Mouse (Mus musculus): ENCODE data around the gene Tcf19. TPM values are rescaled to one million over a fixed set of nuclear protein-coding genes. Genes with fewer than 3 reads are reported as not detected.
A peak's percentile ranks its signal among the peaks of the same experiment; 100 is the strongest.

The Tcf19 gene
- 1 to 10 TPM; 4.7 to 6.1 TPM for total RNA-seq (2021)

- peak; percentile 87 to 88 for DNase-seq (ENCODE audit: extremely low spot score in 1 of 2, low spot score in 1 of 2)
Measured at GRCm38 (mm10) chr17:35516652-35517500, at the start of gene Tcf19, which contains the start of gene Cchcr1. Gene Tcf19 (minus strand): TSS chr17:35516824. Gene Cchcr1 (plus strand): TSS chr17:35517100.

- DNase-seq (ENCODE audit: extremely low spot score in 1 of 2, low spot score in 1 of 2), result no peak
Measured at GRCm38 (mm10) chr17:35558216-35558615, 41.6 kb upstream of the Tcf19 start.

DNA sequence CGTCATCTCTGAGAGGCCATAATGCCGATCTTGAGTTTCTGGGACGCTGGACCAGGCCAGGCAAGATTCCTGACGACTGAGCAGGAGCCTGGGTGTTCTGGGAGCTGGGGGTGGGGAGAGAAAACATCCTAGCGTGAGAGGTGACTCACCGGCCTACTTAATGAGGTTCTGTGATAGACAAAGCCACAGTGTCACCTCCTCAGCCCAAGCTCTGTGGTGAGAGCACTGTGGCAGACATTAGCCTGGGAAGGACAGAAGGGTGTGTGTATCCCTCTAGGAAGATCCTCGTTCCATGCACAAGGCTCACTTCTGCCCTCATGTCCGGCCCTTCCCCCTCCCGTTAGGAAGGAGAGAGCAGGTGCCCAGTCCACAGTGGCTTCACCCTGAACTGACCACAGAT lies 40.7 kb upstream of the Tcf19 start:
- no peak for DNase-seq (ENCODE audit: extremely low spot score in 1 of 2, low spot score in 1 of 2)

GRCm38 (mm10) chr17:35556812-35557211 lies 40.2 kb upstream of the Tcf19 start:
- peak in 1 of 2 experiments; percentile 51 for DNase-seq (ENCODE audit: extremely low spot score in 1 of 2, low spot score in 1 of 2)

DNA sequence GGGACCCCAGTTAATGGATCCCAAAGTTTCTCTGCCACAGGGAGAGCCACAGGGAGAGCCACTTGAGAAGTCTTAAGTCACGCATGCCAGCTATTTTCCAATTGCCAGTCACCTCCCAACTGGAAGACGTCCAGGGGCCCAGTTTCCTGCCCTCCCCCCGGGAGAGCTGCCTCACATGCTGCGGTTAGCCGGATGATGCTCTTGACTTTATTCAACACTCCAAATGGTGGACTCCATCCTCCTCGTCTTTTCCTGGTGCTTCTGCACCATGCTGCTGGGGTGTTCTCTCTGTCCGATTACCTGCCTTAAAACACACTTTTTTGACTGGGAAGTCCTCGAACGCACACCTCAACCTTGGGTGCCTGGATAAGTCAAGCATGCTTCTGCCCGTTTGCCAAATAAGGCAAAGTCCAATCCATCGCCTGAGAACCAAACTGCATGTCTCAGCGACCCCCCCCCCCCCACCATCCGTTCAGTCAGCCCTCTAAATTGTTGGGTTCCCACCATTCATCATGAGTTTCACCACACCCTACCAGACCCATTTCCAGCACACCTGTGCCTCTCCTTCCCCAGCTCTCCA lies 39.7 kb upstream of the Tcf19 start:
- no peak for DNase-seq (ENCODE audit: extremely low spot score in 1 of 2, low spot score in 1 of 2)

DNA sequence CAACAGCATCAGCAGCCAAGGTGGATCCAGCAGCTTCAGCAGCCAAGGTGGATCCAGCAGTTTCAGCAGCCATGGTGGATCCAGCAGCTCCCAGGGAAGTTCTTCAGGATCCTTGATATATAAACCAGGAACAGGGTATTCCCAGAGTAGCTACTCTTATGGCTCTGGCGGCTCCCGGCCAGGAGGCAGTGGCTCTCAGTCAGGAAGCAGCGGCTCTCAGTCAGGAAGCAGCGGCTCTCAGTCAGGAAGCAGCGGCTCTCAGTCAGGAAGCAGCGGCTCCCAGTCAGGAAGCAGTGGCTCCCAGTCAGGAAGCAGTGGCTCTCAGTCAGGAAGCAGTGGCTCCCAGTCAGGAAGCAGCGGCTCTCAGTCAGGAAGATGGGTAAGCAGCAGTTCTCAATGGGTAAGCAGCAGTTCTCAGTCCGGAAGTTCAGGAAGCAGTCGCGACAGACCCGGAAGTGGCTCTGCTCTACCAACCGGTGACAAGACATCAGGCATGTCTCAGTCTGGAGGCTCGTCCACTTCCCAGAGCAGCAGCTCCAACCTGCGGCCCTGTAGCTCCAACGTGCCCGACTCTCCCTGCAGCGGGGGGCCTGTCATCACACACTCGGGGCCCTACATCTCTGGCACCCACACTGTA lies 38.3 kb upstream of the Tcf19 start:
- DNase-seq (ENCODE audit: extremely low spot score in 1 of 2, low spot score in 1 of 2), result no peak

GRCm38 (mm10) chr17:35554321-35554720 lies 37.7 kb upstream of the Tcf19 start:
- DNase-seq (ENCODE audit: extremely low spot score in 1 of 2, low spot score in 1 of 2), result no peak

DNA sequence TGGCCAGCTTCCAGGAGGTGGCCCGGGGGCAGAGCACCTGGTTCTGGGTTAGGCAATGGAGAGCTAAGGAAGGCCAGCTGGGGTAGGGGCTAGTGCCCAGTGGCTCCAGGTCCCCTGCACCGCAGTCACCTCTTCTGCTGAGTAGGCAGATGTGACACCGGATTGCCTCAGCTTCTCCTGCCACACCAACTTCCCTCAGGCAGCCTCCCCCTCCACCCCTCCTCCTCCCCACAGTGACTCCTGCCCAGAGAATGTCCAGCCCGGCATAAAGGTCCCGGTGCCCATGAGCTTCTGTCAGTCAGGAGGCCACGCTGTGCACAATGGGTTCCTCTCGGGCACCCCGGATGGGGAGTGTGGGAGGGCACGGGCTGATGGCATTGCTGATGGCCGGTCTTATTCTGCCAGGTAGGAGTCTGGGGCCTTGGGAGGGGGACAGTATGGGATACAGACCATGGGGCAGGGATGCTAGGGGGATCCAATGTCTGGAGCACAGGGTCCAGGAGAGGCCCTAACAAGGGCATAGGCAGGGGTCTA lies 35.3 kb upstream of the Tcf19 start, which contains the start of gene Cdsn:
Cdsn (plus strand) TSS at position 248 of the 534 bp plus-strand sequence.
- no peak for DNase-seq (ENCODE audit: extremely low spot score in 1 of 2, low spot score in 1 of 2)

DNA sequence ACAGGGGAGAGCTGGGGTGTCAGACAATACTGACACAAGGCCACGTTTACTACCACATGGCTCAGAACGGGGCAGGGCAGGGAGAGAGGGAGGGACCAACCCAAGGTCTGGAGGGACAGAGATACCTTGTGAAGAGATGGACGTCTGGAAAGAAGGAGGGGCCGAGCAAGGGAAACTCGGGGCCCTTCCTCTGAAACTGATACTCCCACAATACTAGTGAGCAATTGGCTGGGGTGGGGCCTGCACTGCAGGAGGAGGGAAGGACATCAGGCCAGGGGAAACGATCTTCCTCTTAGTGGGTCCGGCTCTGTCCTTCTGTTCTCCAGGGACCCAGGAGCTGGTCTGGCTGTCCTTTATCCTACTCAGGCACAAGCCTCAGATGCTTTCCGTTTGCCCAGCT lies 34.2 kb upstream of the Tcf19 start:
- DNase-seq (ENCODE audit: extremely low spot score in 1 of 2, low spot score in 1 of 2), result no peak

DNA sequence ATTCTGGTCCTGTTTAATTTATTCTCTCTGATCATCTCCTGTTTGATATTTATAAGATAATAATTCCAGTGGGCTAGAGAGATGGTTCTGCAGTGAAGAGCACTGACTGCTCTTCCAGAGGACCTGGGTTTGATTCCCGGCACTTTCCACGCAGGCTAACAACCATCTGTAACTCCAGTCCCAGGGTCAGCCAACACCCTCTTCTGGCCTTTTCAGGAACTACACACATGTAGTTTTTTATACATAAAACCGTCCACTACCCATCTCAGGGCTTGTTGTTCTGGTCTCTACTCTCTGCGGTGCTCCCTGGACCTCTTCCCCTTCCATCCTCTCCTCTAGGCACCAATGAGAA lies 33.5 kb upstream of the Tcf19 start:
- DNase-seq (ENCODE audit: extremely low spot score in 1 of 2, low spot score in 1 of 2), result no peak

DNA sequence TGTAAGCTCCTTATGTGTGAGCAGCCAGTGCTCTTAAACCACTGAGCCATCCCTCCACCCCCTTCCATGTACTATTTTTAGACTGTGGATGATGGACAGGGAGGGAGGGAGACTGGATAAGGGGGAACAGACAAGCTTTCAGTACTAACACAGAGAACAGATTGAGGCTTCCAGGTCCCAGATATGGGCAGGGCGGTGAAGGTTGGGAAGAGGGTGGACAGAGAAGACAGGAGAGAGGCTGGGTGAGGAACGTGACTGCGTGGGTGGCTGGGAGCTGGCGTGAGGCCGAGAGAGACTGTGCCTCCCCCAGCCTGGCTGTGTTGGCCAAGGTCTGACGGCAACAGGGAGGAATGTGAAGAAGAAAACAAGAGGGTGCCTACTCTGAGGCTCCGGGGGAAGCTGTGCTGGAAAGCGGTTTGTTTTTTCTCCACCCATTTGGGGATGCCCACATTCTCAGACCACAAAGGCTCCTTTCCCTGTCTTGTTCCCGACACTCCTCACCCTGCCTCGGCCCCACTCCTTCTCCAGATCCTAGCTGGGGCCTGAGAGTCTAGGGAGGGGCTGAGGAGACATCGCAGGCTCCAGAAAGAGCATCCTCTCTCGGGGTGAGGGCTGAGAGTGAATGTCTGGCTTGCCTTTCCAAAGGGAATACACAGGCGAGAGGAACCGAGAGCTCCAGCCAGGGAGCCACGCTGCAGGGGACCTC lies 33.0 kb upstream of the Tcf19 start:
- peak; percentile 52 to 54 for DNase-seq (ENCODE audit: extremely low spot score in 1 of 2, low spot score in 1 of 2)

GRCm38 (mm10) chr17:35548636-35549035 lies 32.0 kb upstream of the Tcf19 start:
- no peak for DNase-seq (ENCODE audit: extremely low spot score in 1 of 2, low spot score in 1 of 2)

GRCm38 (mm10) chr17:35547465-35547864 lies 30.8 kb upstream of the Tcf19 start:
- DNase-seq (ENCODE audit: extremely low spot score in 1 of 2, low spot score in 1 of 2), result no peak

DNA sequence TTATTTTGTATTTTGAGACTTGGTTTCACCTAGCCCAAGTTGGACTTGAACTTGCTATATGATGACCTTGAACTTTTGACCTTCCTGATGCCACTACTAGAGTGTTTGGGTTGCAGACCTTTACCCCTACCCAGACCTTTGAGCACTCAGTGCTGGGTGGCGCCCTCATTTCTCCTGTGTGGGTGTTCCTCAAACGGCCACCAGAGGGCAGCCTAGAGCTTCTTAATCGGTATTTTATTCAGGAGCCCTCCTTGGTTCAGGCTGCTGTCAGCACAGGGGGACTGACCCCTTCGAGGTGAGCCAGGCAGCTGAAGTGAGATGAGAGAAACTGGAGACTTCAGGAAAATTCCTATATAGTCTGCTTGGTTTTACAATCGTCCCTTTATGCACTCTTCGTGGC lies 28.1 kb upstream of the Tcf19 start:
- peak; percentile 58 to 72 for DNase-seq (ENCODE audit: extremely low spot score in 1 of 2, low spot score in 1 of 2)

GRCm38 (mm10) chr17:35544001-35544400 lies 27.4 kb upstream of the Tcf19 start:
- no peak for DNase-seq (ENCODE audit: extremely low spot score in 1 of 2, low spot score in 1 of 2)

- DNase-seq (ENCODE audit: extremely low spot score in 1 of 2, low spot score in 1 of 2), result no peak
Measured at GRCm38 (mm10) chr17:35543412-35543861, 26.8 kb upstream of the Tcf19 start.

GRCm38 (mm10) chr17:35542761-35543411 lies 26.3 kb upstream of the Tcf19 start:
- no peak for DNase-seq (ENCODE audit: extremely low spot score in 1 of 2, low spot score in 1 of 2)

DNA sequence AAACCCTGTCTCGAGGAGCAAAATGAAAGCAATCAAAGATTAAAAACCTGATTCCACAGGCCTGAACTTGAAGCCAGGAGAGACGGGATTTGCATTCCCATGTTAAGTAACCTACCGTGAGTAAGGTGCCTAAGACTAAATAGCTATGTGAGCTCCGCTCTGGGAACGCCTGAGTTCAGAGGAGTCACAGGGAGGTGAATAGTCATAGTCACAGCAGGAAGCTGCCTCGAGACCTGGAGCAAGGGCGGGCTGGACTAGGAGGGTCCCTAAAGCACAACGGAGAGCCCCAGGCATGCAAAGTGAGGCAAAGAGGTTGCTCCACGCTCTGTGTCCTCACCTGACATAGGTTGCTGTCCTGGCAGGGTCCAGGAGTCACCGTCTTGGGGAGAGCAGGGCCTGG lies 22.9 kb upstream of the Tcf19 start:
- no peak for DNase-seq (ENCODE audit: extremely low spot score in 1 of 2, low spot score in 1 of 2)

- DNase-seq (ENCODE audit: extremely low spot score in 1 of 2, low spot score in 1 of 2), result no peak
Measured at GRCm38 (mm10) chr17:35538476-35538875, 21.9 kb upstream of the Tcf19 start.

DNA sequence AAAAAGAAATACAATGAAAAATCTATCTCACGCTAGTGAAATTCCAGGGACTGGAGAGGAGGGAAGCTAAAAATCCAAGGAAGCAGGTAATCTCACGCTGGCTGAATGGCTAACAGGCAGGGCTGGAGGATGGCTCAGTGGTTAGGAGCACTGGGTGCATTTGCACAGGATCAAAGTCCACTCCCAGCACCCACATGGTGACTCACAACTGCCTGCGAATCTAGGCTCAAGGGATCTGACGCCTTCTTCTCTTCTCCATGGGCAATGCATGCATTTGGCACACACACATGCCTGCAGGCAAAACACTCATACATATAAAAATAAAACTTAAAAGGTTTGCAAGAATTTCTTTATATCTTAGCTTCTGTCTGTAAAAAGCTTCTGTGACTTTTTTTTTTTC lies 20.8 kb upstream of the Tcf19 start:
- no peak for DNase-seq (ENCODE audit: extremely low spot score in 1 of 2, low spot score in 1 of 2)
